Mouse (Mus musculus): ENCODE results near the gene Ccndbp1. TPM values are rescaled to one million over a fixed set of nuclear protein-coding genes. Genes with fewer than 3 reads are reported as not detected.
A peak's percentile ranks its signal among the peaks of the same experiment; 100 is the strongest.
"Not testable (repeated sequence)": the region's sequence is repeated elsewhere in the genome, so short reads cannot be mapped to it uniquely, and the experiment has no call there.

The Ccndbp1 gene
- polyA plus RNA-seq, 1 experiment from 2014 or later, result 61.6 TPM

DNA sequence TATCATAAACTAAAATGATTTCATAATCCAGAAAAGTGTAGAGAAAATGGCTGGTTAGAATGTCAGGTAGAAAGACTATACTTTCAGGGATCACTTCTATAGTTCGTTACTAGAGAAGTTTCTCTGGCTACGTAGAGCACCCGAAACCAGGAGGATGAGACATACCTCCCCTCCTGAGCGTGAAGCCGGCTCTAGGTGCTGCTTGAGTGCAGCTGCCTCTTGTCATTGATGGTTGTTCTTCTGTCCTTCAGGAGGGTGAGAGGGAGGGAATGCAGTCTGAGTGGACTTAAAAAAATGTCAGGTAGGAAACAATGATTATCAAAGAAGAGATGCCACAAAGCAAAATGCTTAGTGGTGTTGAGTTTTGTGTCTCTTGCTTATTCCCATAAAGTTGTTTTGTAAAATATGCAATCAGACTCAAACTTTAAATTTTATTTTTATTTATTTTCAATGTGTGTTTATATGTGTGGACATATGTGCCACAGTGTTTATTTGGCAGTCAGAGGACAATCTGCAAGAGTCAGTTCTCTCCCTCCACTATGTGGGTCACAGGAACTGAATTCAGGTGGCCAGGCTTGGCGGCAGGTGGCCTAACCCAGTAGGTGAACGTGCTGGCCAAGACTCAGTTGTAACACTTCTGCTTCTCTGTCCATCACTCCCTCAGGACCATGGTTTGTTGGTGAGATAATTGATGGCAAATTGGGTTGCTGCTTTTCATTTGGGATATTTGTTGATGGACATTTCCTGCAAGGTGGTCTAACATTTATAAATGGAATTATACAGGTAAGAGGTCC is 4.0 kb upstream of the Ccndbp1 start:
- Histone ChIP-seq H3K4me2 (no peak overlapping the region), H3K4me3 (no peak overlapping the region), H3K4me1 (peaks cover 5% of the 10 kb centered on the region), H3K36me3 (ENCODE audit: poor library complexity, severe bottlenecking) (no peaks in the 10 kb centered on the region), H3K27me3 (no peaks in the 10 kb centered on the region), H3K27ac (no peak overlapping the region), H3K9ac (no peak overlapping the region), H3K9me3 (replicated peaks) (no peaks in the 10 kb centered on the region)
- ATAC-seq, result no peak
- WGBS, result 85% methylated on average over 7 of the region's 7 CpGs

DNA sequence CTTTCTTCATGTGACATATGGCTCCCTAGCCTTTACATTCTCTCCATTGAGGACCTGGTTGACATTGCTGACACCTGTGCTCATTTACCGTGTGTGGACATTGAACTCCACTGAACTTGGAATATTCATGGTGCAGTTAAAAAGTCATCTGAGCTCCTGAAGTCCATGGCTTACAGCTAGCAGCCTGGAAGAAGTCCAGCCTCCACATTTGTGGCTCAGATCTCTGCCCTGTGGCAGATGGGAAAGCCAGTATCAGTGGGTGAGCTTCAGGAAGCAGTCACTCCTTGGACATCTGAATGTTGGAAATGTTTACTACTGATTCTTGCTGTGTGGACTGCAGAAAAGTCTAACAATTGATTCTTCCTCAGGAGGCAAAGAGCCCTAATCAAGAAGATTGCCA is 1.2 kb upstream of the Ccndbp1 start:
- ATAC-seq, result no peak
- H3K9me3 ChIP-seq (replicated peaks), result no peaks in the 10 kb centered on the region
- H3K27ac ChIP-seq, result no peak overlapping the region
- no peak overlapping the region for H3K4me2 ChIP-seq
- peaks cover 7% of the 10 kb centered on the region for H3K36me3 ChIP-seq (ENCODE audit: poor library complexity, severe bottlenecking)
- H3K4me3 ChIP-seq, result no peak overlapping the region
- WGBS, result 91% methylated on average over 1 of the region's 1 CpGs
- no peaks in the 10 kb centered on the region for H3K27me3 ChIP-seq
- peaks cover 10% of the 10 kb centered on the region for H3K4me1 ChIP-seq
- H3K9ac ChIP-seq, result no peak overlapping the region

DNA sequence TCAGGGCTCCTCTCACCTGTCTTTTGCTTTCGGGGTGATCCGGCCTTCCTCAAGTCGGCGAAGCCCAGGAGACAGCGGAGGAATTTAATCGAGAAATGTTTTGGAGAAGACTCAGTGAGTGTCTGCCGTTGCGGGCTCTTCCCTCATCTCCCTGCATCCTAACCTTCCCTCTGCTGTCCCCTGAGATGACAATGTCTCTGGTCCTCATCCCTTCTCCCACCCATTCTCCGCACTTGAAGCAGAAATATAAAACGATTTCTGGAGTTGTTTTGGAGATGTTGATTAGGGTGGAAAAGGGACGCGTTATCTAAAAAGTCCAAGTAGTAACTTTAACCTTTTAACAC is 433 bp downstream of the Ccndbp1 start:
- Histone ChIP-seq H3K9ac (peak overlapping the region; percentile 75), H3K36me3 (ENCODE audit: poor library complexity, severe bottlenecking) (peaks cover 19% of the 10 kb centered on the region), H3K27me3 (no peaks in the 10 kb centered on the region), H3K27ac (no peak overlapping the region), H3K4me3 (peak overlapping the region; percentile 67), H3K4me2 (peak overlapping the region; percentile 82), H3K4me1 (peaks cover 10% of the 10 kb centered on the region), H3K9me3 (replicated peaks) (no peaks in the 10 kb centered on the region)
- ATAC-seq, result peak; percentile 48; the same call in 1 of the 2 replicates
- 2% methylated on average over 12 of the region's 12 CpGs for WGBS

DNA sequence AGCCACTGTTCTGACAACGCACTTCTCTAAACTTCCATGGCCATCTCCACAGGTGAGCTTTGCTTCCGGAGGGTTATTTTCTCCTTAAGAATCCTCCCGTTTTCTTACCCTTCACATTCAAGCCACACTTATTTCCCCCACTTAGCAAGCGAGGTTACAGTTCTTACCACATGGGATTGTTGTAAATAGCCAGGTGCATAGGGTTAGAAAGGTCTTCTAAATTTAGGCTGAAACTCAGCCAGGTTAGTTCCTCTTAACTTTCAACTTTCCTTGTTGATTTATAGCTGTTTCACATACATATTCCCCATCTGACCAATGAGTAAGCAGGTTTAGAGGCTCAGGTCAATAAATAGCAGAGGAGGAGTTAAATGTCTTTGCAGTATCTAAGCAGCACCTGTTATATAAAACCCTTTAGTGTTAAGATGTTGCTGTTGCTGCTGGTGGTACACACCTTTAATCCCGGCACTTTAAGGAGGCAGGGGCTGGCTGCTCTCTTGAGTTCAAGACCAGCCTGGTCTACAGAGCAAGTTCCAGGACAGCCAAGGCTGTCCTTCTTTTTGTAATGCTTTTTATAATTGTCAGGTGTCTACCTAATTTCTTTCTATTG is 971 bp downstream of the Ccndbp1 start:
- H3K4me2 ChIP-seq, result peak overlapping the region; percentile 82
- 23% methylated on average over 5 of the region's 5 CpGs for WGBS
- H3K4me3 ChIP-seq, result peak overlapping the region; percentile 67
- H3K27me3 ChIP-seq, result no peaks in the 10 kb centered on the region
- H3K9me3 ChIP-seq (replicated peaks), result no peaks in the 10 kb centered on the region
- peaks cover 22% of the 10 kb centered on the region for H3K36me3 ChIP-seq (ENCODE audit: poor library complexity, severe bottlenecking)
- H3K9ac ChIP-seq, result peak overlapping the region; percentile 75
- H3K27ac ChIP-seq, result no peak overlapping the region
- ATAC-seq, result no peak
- peaks cover 10% of the 10 kb centered on the region for H3K4me1 ChIP-seq

DNA sequence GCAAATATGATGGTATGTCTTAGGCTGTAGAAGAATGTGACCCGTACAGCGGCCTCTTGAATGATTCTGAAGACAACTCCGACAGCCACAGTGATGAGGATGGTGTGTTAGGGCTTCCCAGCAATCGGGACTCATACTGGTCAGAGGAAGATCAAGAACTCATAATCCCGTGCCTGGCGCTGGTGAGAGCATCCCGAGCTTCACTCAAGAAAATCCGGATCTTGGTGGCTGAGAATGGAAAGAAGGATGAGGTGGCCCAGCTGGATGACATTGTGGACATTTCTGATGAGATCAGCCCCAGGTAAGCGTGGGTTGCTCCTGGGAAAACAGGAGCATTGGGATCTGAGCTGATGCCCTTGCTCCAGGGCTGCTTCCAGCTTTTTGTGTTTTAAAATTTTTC is 4.5 kb downstream of the Ccndbp1 start:
- H3K4me3 ChIP-seq, result no peak overlapping the region
- WGBS, result 93% methylated on average over 9 of the region's 9 CpGs
- H3K9ac ChIP-seq, result no peak overlapping the region
- ATAC-seq, result no peak
- H3K4me2 ChIP-seq, result no peak overlapping the region
- no peak overlapping the region for H3K27ac ChIP-seq
- no peaks in the 10 kb centered on the region for H3K27me3 ChIP-seq
- no peaks in the 10 kb centered on the region for H3K9me3 ChIP-seq (replicated peaks)
- H3K4me1 ChIP-seq, result peaks cover 10% of the 10 kb centered on the region
- peaks cover 44% of the 10 kb centered on the region for H3K36me3 ChIP-seq (ENCODE audit: poor library complexity, severe bottlenecking)

DNA sequence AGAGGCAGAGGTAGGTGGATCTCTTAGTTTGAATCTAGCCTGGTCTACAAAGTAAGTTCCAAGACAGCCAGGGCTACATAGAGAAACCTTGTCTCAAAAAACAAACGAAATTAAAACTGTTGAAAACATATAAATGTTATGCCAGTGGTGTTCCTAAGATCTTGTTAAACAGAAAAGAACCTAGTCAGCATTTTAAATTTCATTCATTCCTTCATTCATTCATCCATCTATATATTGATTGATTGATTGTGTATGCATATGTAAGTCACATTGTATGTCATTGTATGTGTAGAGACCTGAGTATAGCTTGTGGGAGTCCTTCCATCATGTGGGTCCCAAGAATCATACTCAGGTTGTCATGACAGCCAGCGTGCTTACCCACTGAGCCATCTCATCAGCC is 7.3 kb downstream of the Ccndbp1 start:
- H3K4me3 ChIP-seq, result no peak overlapping the region
- H3K4me2 ChIP-seq, result no peak overlapping the region
- WGBS, result 86% methylated on average over 2 of the region's 2 CpGs
- ATAC-seq, result no peak
- H3K4me1 ChIP-seq, result no peaks in the 10 kb centered on the region
- no peak overlapping the region for H3K27ac ChIP-seq
- no peak overlapping the region for H3K9ac ChIP-seq
- no peaks in the 10 kb centered on the region for H3K9me3 ChIP-seq (replicated peaks)
- peaks cover 47% of the 10 kb centered on the region for H3K36me3 ChIP-seq (ENCODE audit: poor library complexity, severe bottlenecking)
- no peaks in the 10 kb centered on the region for H3K27me3 ChIP-seq

DNA sequence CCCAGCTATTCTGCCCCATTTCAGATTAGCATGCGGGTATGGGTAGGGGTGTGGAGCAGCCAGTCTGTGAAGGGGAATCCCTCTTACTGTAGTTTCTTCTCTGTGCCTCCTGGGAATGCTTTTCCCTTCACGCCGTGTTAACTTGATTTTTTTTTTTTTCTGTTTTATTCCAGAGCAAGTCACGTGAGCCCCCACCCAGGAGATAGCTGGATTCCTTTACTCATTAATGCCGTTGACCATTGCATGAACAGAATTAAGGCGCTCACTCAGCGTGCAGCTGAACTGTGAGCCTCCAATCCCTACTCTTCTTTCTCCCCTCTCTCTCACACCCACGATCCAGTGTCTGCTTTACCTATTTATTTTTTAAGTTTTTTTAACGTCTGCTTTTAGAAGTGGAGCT is 8.0 kb downstream of the Ccndbp1 start:
- no peaks in the 10 kb centered on the region for H3K9me3 ChIP-seq (replicated peaks)
- no peak for ATAC-seq
- no peaks in the 10 kb centered on the region for H3K4me1 ChIP-seq
- H3K36me3 ChIP-seq (ENCODE audit: poor library complexity, severe bottlenecking), result peaks cover 47% of the 10 kb centered on the region
- no peak overlapping the region for H3K9ac ChIP-seq
- no peak overlapping the region for H3K4me3 ChIP-seq
- WGBS, result 90% methylated on average over 9 of the region's 9 CpGs
- H3K27ac ChIP-seq, result no peak overlapping the region
- no peak overlapping the region for H3K4me2 ChIP-seq
- H3K27me3 ChIP-seq, result no peaks in the 10 kb centered on the region

DNA sequence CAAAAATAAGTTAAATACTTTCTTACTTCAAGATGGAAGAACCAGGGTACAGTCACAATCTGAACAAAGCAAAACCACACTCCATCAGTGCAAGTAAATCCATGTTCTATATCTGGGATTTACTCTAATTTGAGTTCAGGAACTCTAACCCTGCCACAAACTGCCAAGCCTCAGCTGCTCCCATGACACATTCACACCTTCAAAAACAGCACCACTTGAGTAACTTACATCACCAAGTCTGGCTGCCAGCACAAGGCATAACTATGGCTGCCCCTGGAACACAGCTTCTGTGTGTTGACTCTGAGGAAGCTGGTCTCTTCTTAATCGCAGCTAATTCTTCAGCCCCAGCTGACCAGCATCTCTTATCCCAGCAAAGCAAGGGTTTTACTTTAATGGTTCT is 8.9 kb downstream of the Ccndbp1 start:
- no peak overlapping the region for H3K9ac ChIP-seq
- 93% methylated on average over 1 of the region's 1 CpGs for WGBS
- H3K4me1 ChIP-seq, result no peaks in the 10 kb centered on the region
- H3K27ac ChIP-seq, result no peak overlapping the region
- ATAC-seq, result no peak
- no peak overlapping the region for H3K4me2 ChIP-seq
- H3K9me3 ChIP-seq (replicated peaks), result no peaks in the 10 kb centered on the region
- peaks cover 38% of the 10 kb centered on the region for H3K36me3 ChIP-seq (ENCODE audit: poor library complexity, severe bottlenecking)
- no peaks in the 10 kb centered on the region for H3K27me3 ChIP-seq
- no peak overlapping the region for H3K4me3 ChIP-seq

GRCm38 (mm10) chr2:121022918-121023317 is 14.7 kb downstream of the Ccndbp1 start:
- H3K9ac ChIP-seq, result no peak overlapping the region
- no peaks in the 10 kb centered on the region for H3K27me3 ChIP-seq
- H3K4me3 ChIP-seq, result no peak overlapping the region
- no peaks in the 10 kb centered on the region for H3K4me1 ChIP-seq
- H3K27ac ChIP-seq, result no peak overlapping the region
- no peak for ATAC-seq
- H3K4me2 ChIP-seq, result no peak overlapping the region
- H3K9me3 ChIP-seq (replicated peaks), result no peaks in the 10 kb centered on the region
- peaks cover 1% of the 10 kb centered on the region for H3K36me3 ChIP-seq (ENCODE audit: poor library complexity, severe bottlenecking)
- 75% methylated on average over 5 of the region's 5 CpGs for WGBS

GRCm38 (mm10) chr2:121036733-121037341 is 28.6 kb downstream of the Ccndbp1 start, which contains the start of gene Epb42:
Gene Epb42 (minus strand): TSS chr2:121037072.
- Histone ChIP-seq H3K4me1 (no peaks in the 10 kb centered on the region), H3K27me3 (no peaks in the 10 kb centered on the region), H3K27ac (no peak within 1 kb of the TSS), H3K9ac (no peak within 1 kb of the TSS), H3K9me3 (replicated peaks) (no peaks in the 10 kb centered on the region), H3K4me2 (no peak within 1 kb of the TSS), H3K4me3 (no peak within 1 kb of the TSS), H3K36me3 (ENCODE audit: poor library complexity, severe bottlenecking) (no peaks in the 10 kb centered on the region)
- no peak for ATAC-seq
- 78% methylated on average over 5 of the region's 5 CpGs for WGBS

GRCm38 (mm10) chr2:121038851-121039250 is 30.6 kb downstream of the Ccndbp1 start:
- not testable (repeated sequence) for H3K4me3 ChIP-seq; H3K27ac ChIP-seq; ATAC-seq; H3K4me1 ChIP-seq; H3K9ac ChIP-seq; H3K27me3 ChIP-seq; H3K36me3 ChIP-seq (ENCODE audit: poor library complexity, severe bottlenecking); H3K4me2 ChIP-seq; H3K9me3 ChIP-seq (replicated peaks)
- WGBS, result 94% methylated on average over 1 of the region's 1 CpGs

DNA sequence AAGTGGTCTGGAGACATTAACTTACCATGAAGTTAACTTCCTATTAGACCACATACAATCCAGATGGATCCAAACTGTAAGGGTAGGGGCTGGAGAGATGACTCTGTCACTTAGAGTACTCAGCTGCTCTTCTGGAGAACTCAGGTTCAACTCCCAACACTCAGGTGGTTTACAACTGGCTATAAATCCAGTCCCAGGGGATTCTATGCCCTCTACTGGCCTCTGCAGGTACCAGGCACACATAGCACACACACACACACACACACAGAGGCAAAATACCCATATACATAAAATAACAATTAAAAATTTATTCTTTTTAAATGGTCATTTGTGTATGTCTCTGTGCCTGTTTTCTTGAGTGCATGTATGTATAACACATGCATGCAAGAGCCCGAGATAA is 31.2 kb downstream of the Ccndbp1 start:
- Histone ChIP-seq H3K27me3 (no peaks in the 10 kb centered on the region), H3K4me3 (no peak overlapping the region), H3K4me2 (no peak overlapping the region), H3K36me3 (ENCODE audit: poor library complexity, severe bottlenecking) (no peaks in the 10 kb centered on the region), H3K27ac (no peak overlapping the region), H3K9me3 (replicated peaks) (no peaks in the 10 kb centered on the region), H3K9ac (no peak overlapping the region), H3K4me1 (no peaks in the 10 kb centered on the region)
- ATAC-seq, result no peak
- WGBS, result 89% methylated on average over 1 of the region's 1 CpGs

Data from forebrain, embryonic 13.5 days (tissue).